Mouse (Mus musculus): ENCODE results near the gene Mfge8. TPM values are rescaled to one million over a fixed set of nuclear protein-coding genes. Genes with fewer than 3 reads are reported as not detected.
A peak's percentile ranks its signal among the peaks of the same experiment; 100 is the strongest.

Mfge8 gene
- total and polyA plus RNA-seq, 3 experiments = 4.9 to 9.5 TPM; not detected in 1

- no peak for DNase-seq (ENCODE audit: low read depth, low spot score)
- Histone ChIP-seq H3K27ac (ENCODE audit: control insufficient read depth, low read depth, low read length) (no peak overlapping the region), H3K4me1 (ENCODE audit: control insufficient read depth in 1 of 2, insufficient read depth in 2 of 2, low read length in 2 of 2) (peaks cover 0 to 10% of the 10 kb centered on the region in 2 experiments; a peak in 1 of 4 replicates), H3K36me3 (ENCODE audit: control insufficient read depth in 1 of 2, insufficient read depth in 2 of 2, low read length in 2 of 2) (peaks cover 0 to 9% of the 10 kb centered on the region in 2 experiments; a peak in 2 of 4 replicates), H3K4me3 (ENCODE audit: control insufficient read depth in 1 of 2, insufficient read depth in 1 of 2, low read depth in 2 of 2, low read length in 2 of 2) (no peak overlapping the region), H3K9me3 (replicated peaks; ENCODE audit: insufficient read depth, low read length) (no peaks in the 10 kb centered on the region), H3K79me2 (ENCODE audit: control insufficient read depth, insufficient read depth, low read length, poor library complexity) (no peaks in the 10 kb centered on the region), H3K27me3 (ENCODE audit: control insufficient read depth in 1 of 2, insufficient read depth in 2 of 2, low read length in 2 of 2) (peaks cover 1 to 3% of the 10 kb centered on the region in 2 experiments; a peak in 2 of 4 replicates), H3K9ac (ENCODE audit: control insufficient read depth, low read depth, low read length, poor library complexity, severe bottlenecking) (no peak overlapping the region)
- TF ChIP-seq CHD2 (IDR thresholded peaks at IDR 0.05; ENCODE audit: low read length) = no peak
- no peak for TF ChIP-seq ELF1 (IDR thresholded peaks at IDR 0.05; ENCODE audit: low read depth, low read length)
- TF ChIP-seq KAT2A (conservative IDR thresholded peaks at IDR 0.05; ENCODE audit: low read depth, low read length) = no peak
- no peak for TF ChIP-seq POLR2AphosphoS5 (IDR thresholded peaks at IDR 0.05; ENCODE audit: borderline replicate concordance, low read depth, low read length)
- no peak for TF ChIP-seq CHD1 (IDR thresholded peaks at IDR 0.05; ENCODE audit: low read depth, low read length)
These were observed 45.1 kb upstream of the Mfge8 start for GRCm38 (mm10) chr7:79193936-79194335.

- no peak overlapping the region for H3K27ac ChIP-seq (ENCODE audit: control insufficient read depth, low read depth, low read length)
- H3K36me3 ChIP-seq (ENCODE audit: control insufficient read depth in 1 of 2, insufficient read depth in 2 of 2, low read length in 2 of 2) = peaks cover 0 to 5% of the 10 kb centered on the region in 2 experiments; a peak in 2 of 4 replicates
- no peak overlapping the region for H3K9ac ChIP-seq (ENCODE audit: control insufficient read depth, low read depth, low read length, poor library complexity, severe bottlenecking)
- peaks cover 0 to 7% of the 10 kb centered on the region in 2 experiments; a peak in 1 of 4 replicates for H3K4me1 ChIP-seq (ENCODE audit: control insufficient read depth in 1 of 2, insufficient read depth in 2 of 2, low read length in 2 of 2)
- H3K27me3 ChIP-seq (ENCODE audit: control insufficient read depth in 1 of 2, insufficient read depth in 2 of 2, low read length in 2 of 2) = peaks cover 0 to 3% of the 10 kb centered on the region in 2 experiments; a peak in 1 of 4 replicates
- TF ChIP-seq ETS1 (IDR thresholded peaks at IDR 0.05; ENCODE audit: low read depth, low read length) = no peak
- TF ChIP-seq MAZ (IDR thresholded peaks at IDR 0.05; ENCODE audit: low read depth, low read length) = no peak
- TF ChIP-seq ZKSCAN1 (IDR thresholded peaks at IDR 0.05; ENCODE audit: low read depth, low read length) = no peak
- TF ChIP-seq POLR2AphosphoS5 (IDR thresholded peaks at IDR 0.05; ENCODE audit: borderline replicate concordance, low read depth, low read length) = no peak
- no peak for TF ChIP-seq ZC3H11A (IDR thresholded peaks at IDR 0.05; ENCODE audit: low read depth, low read length)
- no peak for DNase-seq (ENCODE audit: low read depth, low spot score)
- H3K9me3 ChIP-seq (replicated peaks; ENCODE audit: insufficient read depth, low read length) = no peaks in the 10 kb centered on the region
- no peaks in the 10 kb centered on the region for H3K79me2 ChIP-seq (ENCODE audit: control insufficient read depth, insufficient read depth, low read length, poor library complexity)
- H3K4me3 ChIP-seq (ENCODE audit: control insufficient read depth in 1 of 2, insufficient read depth in 1 of 2, low read depth in 2 of 2, low read length in 2 of 2) = no peak overlapping the region
These were observed 42.6 kb upstream of the Mfge8 start for GRCm38 (mm10) chr7:79191501-79191900.

GRCm38 (mm10) chr7:79190592-79190991, 41.7 kb upstream of the Mfge8 start:
- peak; percentile 39 for DNase-seq (ENCODE audit: low read depth, low spot score)
- TF ChIP-seq GABPA (IDR thresholded peaks at IDR 0.05; ENCODE audit: low read depth, low read length) (no peak), EP300 (IDR thresholded peaks at IDR 0.05; ENCODE audit: low read depth in 1 of 2, low read length in 2 of 2) (0 out of 4 replicates have a peak, but pooled peaks of 1 of the 2 experiments have one; percentile 21)

More at GRCm38 (mm10) chr7:79190592-79190991, 41.7 kb upstream of the Mfge8 start:
- Histone ChIP-seq H3K9ac (ENCODE audit: control insufficient read depth, low read depth, low read length, poor library complexity, severe bottlenecking) (no peak overlapping the region), H3K27ac (ENCODE audit: control insufficient read depth, low read depth, low read length) (no peak overlapping the region), H3K4me3 (ENCODE audit: control insufficient read depth in 1 of 2, insufficient read depth in 1 of 2, low read depth in 2 of 2, low read length in 2 of 2) (no peak overlapping the region), H3K79me2 (ENCODE audit: control insufficient read depth, insufficient read depth, low read length, poor library complexity) (no peaks in the 10 kb centered on the region), H3K36me3 (ENCODE audit: control insufficient read depth in 1 of 2, insufficient read depth in 2 of 2, low read length in 2 of 2) (peaks cover 0 to 5% of the 10 kb centered on the region in 2 experiments; a peak in 2 of 4 replicates), H3K9me3 (replicated peaks; ENCODE audit: insufficient read depth, low read length) (no peaks in the 10 kb centered on the region), H3K27me3 (ENCODE audit: control insufficient read depth in 1 of 2, insufficient read depth in 2 of 2, low read length in 2 of 2) (no peaks in the 10 kb centered on the region), H3K4me1 (ENCODE audit: control insufficient read depth in 1 of 2, insufficient read depth in 2 of 2, low read length in 2 of 2) (peaks cover 0 to 7% of the 10 kb centered on the region in 2 experiments; a peak in 1 of 4 replicates)

All from MEL (cell line).